Mouse (Mus musculus) left cerebral cortex, adult 11 months (tissue): ENCODE data around the gene Stk4.

Source experiments
- DNase-seq: peaks from one replicate; pipeline ENCODE4 v3.0.0; 2022; ENCODE audit warnings: low spot score

Gene Stk4

GRCm38 (mm10) chr2:164079488-164079887 is 9.4 kb downstream of the Stk4 start:
- no peak for DNase-seq

- DNase-seq: no peak
These were observed 11.5 kb downstream of the Stk4 start for GRCm38 (mm10) chr2:164081577-164081976.

- no peak for DNase-seq
These were observed 12.1 kb downstream of the Stk4 start for GRCm38 (mm10) chr2:164082175-164082574.

- no peak for DNase-seq
These were observed 13.7 kb downstream of the Stk4 start for GRCm38 (mm10) chr2:164083609-164084341.

GRCm38 (mm10) chr2:164084342-164084700 is 14.2 kb downstream of the Stk4 start:
- no peak for DNase-seq

- no peak for DNase-seq
These were observed 17.4 kb downstream of the Stk4 start for GRCm38 (mm10) chr2:164087416-164088017.

- no peak for DNase-seq
These were observed 19.4 kb downstream of the Stk4 start for GRCm38 (mm10) chr2:164089508-164089907.

- DNase-seq: no peak
These were observed 24.0 kb downstream of the Stk4 start for GRCm38 (mm10) chr2:164094152-164094551.

GRCm38 (mm10) chr2:164098603-164099250 is 28.6 kb downstream of the Stk4 start:
- no peak for DNase-seq

- DNase-seq: no peak
These were observed 31.8 kb downstream of the Stk4 start for GRCm38 (mm10) chr2:164101936-164102335.

- DNase-seq: no peak
These were observed 32.2 kb downstream of the Stk4 start for GRCm38 (mm10) chr2:164102366-164102765.

- peak; percentile 34 for DNase-seq
These were observed 33.4 kb downstream of the Stk4 start for GRCm38 (mm10) chr2:164103501-164103900.

GRCm38 (mm10) chr2:164106287-164107035 is 36.3 kb downstream of the Stk4 start:
- DNase-seq: no peak

- no peak for DNase-seq
These were observed 37.2 kb downstream of the Stk4 start for GRCm38 (mm10) chr2:164107125-164107874.

- DNase-seq: no peak
These were observed 38.4 kb downstream of the Stk4 start for GRCm38 (mm10) chr2:164108501-164108900.

- no peak for DNase-seq
These were observed 41.4 kb downstream of the Stk4 start for GRCm38 (mm10) chr2:164111546-164111945.

- no peak for DNase-seq
These were observed 43.9 kb downstream of the Stk4 start for GRCm38 (mm10) chr2:164114051-164114450.

- DNase-seq: no peak
These were observed 45.4 kb downstream of the Stk4 start for GRCm38 (mm10) chr2:164115531-164115930.

GRCm38 (mm10) chr2:164119503-164119902 is 49.4 kb downstream of the Stk4 start:
- no peak for DNase-seq

GRCm38 (mm10) chr2:164123169-164123766 is 53.1 kb downstream of the Stk4 start:
- no peak for DNase-seq

- DNase-seq: peak; percentile 54
These were observed 56.4 kb downstream of the Stk4 start for GRCm38 (mm10) chr2:164126533-164126955.
